Comparison of ENCODE assay signal across 9 mouse cellular contexts in genomic region chr11:3910513-3911310, GRCm38 (mm10). TPM values are rescaled to one million over a fixed set of nuclear protein-coding genes. Genes with fewer than 3 reads are reported as not detected.
DNase-seq lines count a peak whose midpoint lies in the region; ATAC-seq and TF ChIP-seq lines count a peak whose summit lies in the region.
"Had no signal": no experiment of that assay in that cellular context is flagged by ENCODE, and none has a peak within 500 bp of the region (broad histone marks: within the 10 kb centered on the region; RNA-seq: fewer than 3 reads in every experiment).

No protein-coding gene starts in this region.

- H3K9me3 ChIP-seq in midbrain, embryonic 13.5 days, result no peaks in the 10 kb centered on the region

- intact Hi-C loops in left cerebral cortex, postnatal 25 days (cut with DNase I), result no loop called here

- no peaks in the 10 kb centered on the region for H3K27me3 ChIP-seq in kidney, adult 2 months (replicated peaks; ENCODE audit: control insufficient read depth, insufficient read depth, low read length)
- peaks cover 6% of the 10 kb centered on the region; the same call in 1 of the 2 replicates for H3K27me3 ChIP-seq in midbrain, embryonic 13.5 days

- TF ChIP-seq CTCF in kidney, adult 2 months (conservative IDR thresholded peaks at IDR 0.05; ENCODE audit: insufficient read depth, insufficient read length, low read depth, low read length), result no peak
- no peak for TF ChIP-seq CTCF in bone marrow macrophage, adult 2 months (IDR thresholded peaks at IDR 0.05; ENCODE audit: low read depth, low read length)

- H3K27ac ChIP-seq in kidney, adult 2 months (ENCODE audit: insufficient read depth, low read depth, low read length), result no peak overlapping the region
- H3K27ac ChIP-seq in bone marrow macrophage, adult 2 months (ENCODE audit: insufficient read depth, low read depth, low read length), result peak overlapping the region; percentile 79
- no peak overlapping the region for H3K27ac ChIP-seq in midbrain, embryonic 13.5 days

- ATAC-seq in midbrain, embryonic 13.5 days, result no peak
- no peak for ATAC-seq in inflammation-experienced regulatory T-cells, adult 6 months
- ATAC-seq in frontal cortex, adult (ENCODE audit: low TSS enrichment), result no peak

- no peak overlapping the region; the same call in 1 of the 2 replicates for H3K4me3 ChIP-seq in kidney, adult 2 months (ENCODE audit: insufficient read depth, low read depth, low read length)
- peak overlapping the region; percentile 76 for H3K4me3 ChIP-seq in bone marrow macrophage, adult 2 months (ENCODE audit: insufficient read depth, low read length)
- peak overlapping the region; percentile 1; the same call in 1 of the 2 replicates for H3K4me3 ChIP-seq in midbrain, embryonic 13.5 days (replicated peaks)

- 45% methylated on average over 5 of the region's 5 CpGs for WGBS in kidney, adult 2 months
- 64% methylated on average over 5 of the region's 5 CpGs for WGBS in midbrain, embryonic 13.5 days

- TF ChIP-seq POLR2A in kidney, adult 2 months (IDR thresholded peaks at IDR 0.05; ENCODE audit: low read depth, low read length), result no peak
- TF ChIP-seq POLR2A in bone marrow macrophage, adult 2 months (IDR thresholded peaks at IDR 0.05; ENCODE audit: borderline replicate concordance, low read depth, low read length), result no peak

- DNase-seq in kidney, adult 2 months, result peak; percentile 39
- no peak for DNase-seq in kidney, adult 8-10 months
- DNase-seq in gastrocnemius, postnatal 10 days, result peak; percentile 35
- no peak for DNase-seq in left cerebral cortex, postnatal 25 days (ENCODE audit: low spot score in 2 of 2)
- DNase-seq: adrenal gland, postnatal 10 days had no signal

- peaks cover 8% of the 10 kb centered on the region; the same call in 1 of the 2 replicates for H3K4me1 ChIP-seq in kidney, adult 2 months (ENCODE audit: control insufficient read depth, insufficient read depth, low read length)
- peaks cover 34% of the 10 kb centered on the region for H3K4me1 ChIP-seq in bone marrow macrophage, adult 2 months (ENCODE audit: control insufficient read depth, insufficient read depth, low read length)
- peaks cover 46% of the 10 kb centered on the region for H3K4me1 ChIP-seq in midbrain, embryonic 13.5 days (replicated peaks)

- H3K4me2 ChIP-seq in midbrain, embryonic 13.5 days (replicated peaks), result peak overlapping the region; percentile 89

- peak overlapping the region; percentile 47 for H3K9ac ChIP-seq in midbrain, embryonic 13.5 days (replicated peaks)

- H3K36me3 ChIP-seq in kidney, adult 2 months (ENCODE audit: control insufficient read depth, insufficient read depth, low read length), result no peaks in the 10 kb centered on the region
- H3K36me3 ChIP-seq in midbrain, embryonic 13.5 days, result peaks cover 18% of the 10 kb centered on the region

RNA-seq across cellular contexts. Expression of gene Slc35e4, which starts 3.8 kb away (rescaled TPM):
- polyA plus RNA-seq in kidney, adult 2 months (2012; rRNA removed), result 8.1 and 10.6 TPM in 2 replicates
- 9.6 and 9.7 TPM in 2 replicates for polyA plus RNA-seq in bone marrow macrophage, adult 2 months (2012; ENCODE audit: insufficient read depth, insufficient read length, missing spikeins)
- 10 to 100 TPM; 15.8 to 19.4 TPM for total RNA-seq in gastrocnemius, postnatal 10 days (2021)
- polyA plus RNA-seq in midbrain, embryonic 13.5 days (2015; fragmentation: Nextera tagmentation; extraction: Ambion mirVana), result 10.3 TPM in 2 replicates
- polyA plus RNA-seq in inflammation-experienced regulatory T-cells, adult 6 months (2017; shearing (Covaris generic)), result 1 to 10 TPM; 1.3 to 2.3 (median 1.5) TPM
- 10 to 100 TPM; 17.9 to 20.5 TPM for total RNA-seq in left cerebral cortex, postnatal 25 days (2021)

RNA-seq across cellular contexts. Expression of gene Dusp18, which starts 15.7 kb away (rescaled TPM):
- polyA plus RNA-seq in kidney, adult 2 months (2012; rRNA removed), result 7.0 and 7.1 TPM in 2 replicates
- 1.9 and 2.2 TPM in 2 replicates for polyA plus RNA-seq in bone marrow macrophage, adult 2 months (2012; ENCODE audit: insufficient read depth, insufficient read length, missing spikeins)
- 1 to 10 TPM; 2.1 to 2.8 TPM for total RNA-seq in gastrocnemius, postnatal 10 days (2021)
- 39.2 and 39.8 TPM in 2 replicates for polyA plus RNA-seq in midbrain, embryonic 13.5 days (2015; fragmentation: Nextera tagmentation; extraction: Ambion mirVana)
- under 1 TPM in 2 of 3 experiments, not detected in 1; 0.21 to 0.32 TPM for polyA plus RNA-seq in inflammation-experienced regulatory T-cells, adult 6 months (2017; shearing (Covaris generic))
- total RNA-seq in left cerebral cortex, postnatal 25 days (2021), result 10 to 100 TPM; 28.8 to 32.5 TPM

RNA-seq across cellular contexts. Expression of gene 4921536K21Rik, which starts 15.8 kb away (rescaled TPM):
- polyA plus RNA-seq in kidney, adult 2 months (2012; rRNA removed), result 0.83 and 1.1 TPM in 2 replicates
- polyA plus RNA-seq in bone marrow macrophage, adult 2 months (2012; ENCODE audit: insufficient read depth, insufficient read length, missing spikeins), result 0.21 and 0.31 TPM in 2 replicates
- total RNA-seq in gastrocnemius, postnatal 10 days (2021), result under 1 TPM in 1 of 2 experiments, not detected in 1; 0.23 TPM
- 0.54 and 0.67 TPM in 2 replicates for polyA plus RNA-seq in midbrain, embryonic 13.5 days (2015; fragmentation: Nextera tagmentation; extraction: Ambion mirVana)
- polyA plus RNA-seq in inflammation-experienced regulatory T-cells, adult 6 months (2017; shearing (Covaris generic)), result not detected
- under 1 TPM; 0.25 to 0.39 TPM for total RNA-seq in left cerebral cortex, postnatal 25 days (2021)

RNA-seq across cellular contexts. Expression of gene Tcn2, which starts 21.2 kb away (rescaled TPM):
- polyA plus RNA-seq in kidney, adult 2 months (2012; rRNA removed), result 2,179 and 2,584 TPM in 2 replicates
- polyA plus RNA-seq in bone marrow macrophage, adult 2 months (2012; ENCODE audit: insufficient read depth, insufficient read length, missing spikeins), result 107 and 117 TPM in 2 replicates
- total RNA-seq in gastrocnemius, postnatal 10 days (2021), result 10 to 100 TPM; 17.4 to 22.2 TPM
- polyA plus RNA-seq in midbrain, embryonic 13.5 days (2015; fragmentation: Nextera tagmentation; extraction: Ambion mirVana), result 16.6 and 20.3 TPM in 2 replicates
- polyA plus RNA-seq in inflammation-experienced regulatory T-cells, adult 6 months (2017; shearing (Covaris generic)), result 10 to 100 TPM; 11.0 to 29.1 (median 23.6) TPM
- total RNA-seq in left cerebral cortex, postnatal 25 days (2021), result 10 to 100 TPM; 19.6 to 20.4 TPM

RNA-seq across cellular contexts. Expression of gene Osbp2, which starts 47.0 kb away (rescaled TPM):
- polyA plus RNA-seq in kidney, adult 2 months (2012; rRNA removed), result 3.3 and 4.5 TPM in 2 replicates
- 0.59 and 0.87 TPM in 2 replicates for polyA plus RNA-seq in bone marrow macrophage, adult 2 months (2012; ENCODE audit: insufficient read depth, insufficient read length, missing spikeins)
- under 1 TPM; 0.49 to 0.88 TPM for total RNA-seq in gastrocnemius, postnatal 10 days (2021)
- polyA plus RNA-seq in midbrain, embryonic 13.5 days (2015; fragmentation: Nextera tagmentation; extraction: Ambion mirVana), result 12.7 and 14.9 TPM in 2 replicates
- polyA plus RNA-seq in inflammation-experienced regulatory T-cells, adult 6 months (2017; shearing (Covaris generic)), result not detected
- 100 to 1,000 TPM; 133 TPM for total RNA-seq in left cerebral cortex, postnatal 25 days (2021)

Comparison
In these comparisons a context has a peak if more than half of its experiments do, and no peak if none do; other contexts are left out.
1. DNase-seq: peak in kidney, adult 2 months (single experiment) and gastrocnemius, postnatal 10 days (single experiment); none in kidney, adult 8-10 months (0 of 2) and left cerebral cortex, postnatal 25 days (0 of 2).